Mouse (Mus musculus): ENCODE data around the gene Rap2a.

Gene Rap2a

DNA sequence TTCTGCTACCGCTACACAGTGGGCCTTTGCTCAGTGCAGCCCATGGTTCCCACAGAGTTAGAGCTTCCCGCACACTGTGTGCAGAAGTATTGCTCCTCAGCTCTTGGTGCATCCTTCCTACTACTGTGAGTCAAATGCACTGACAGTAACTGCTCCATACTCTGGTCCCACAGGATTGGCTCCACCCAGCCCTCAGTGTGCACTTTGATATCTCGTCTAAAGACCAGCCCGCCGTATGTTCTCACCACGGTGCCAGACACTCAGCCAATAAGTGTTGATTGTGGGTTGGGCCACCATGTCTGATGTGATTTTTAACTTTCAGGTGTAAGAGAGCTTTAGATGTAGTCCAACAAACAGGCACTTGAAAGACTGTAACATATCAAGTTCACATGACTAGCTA, 21.4 kb downstream of the Rap2a start:
- no peak for DNase-seq (ENCODE audit: low read depth, low spot score)

DNA sequence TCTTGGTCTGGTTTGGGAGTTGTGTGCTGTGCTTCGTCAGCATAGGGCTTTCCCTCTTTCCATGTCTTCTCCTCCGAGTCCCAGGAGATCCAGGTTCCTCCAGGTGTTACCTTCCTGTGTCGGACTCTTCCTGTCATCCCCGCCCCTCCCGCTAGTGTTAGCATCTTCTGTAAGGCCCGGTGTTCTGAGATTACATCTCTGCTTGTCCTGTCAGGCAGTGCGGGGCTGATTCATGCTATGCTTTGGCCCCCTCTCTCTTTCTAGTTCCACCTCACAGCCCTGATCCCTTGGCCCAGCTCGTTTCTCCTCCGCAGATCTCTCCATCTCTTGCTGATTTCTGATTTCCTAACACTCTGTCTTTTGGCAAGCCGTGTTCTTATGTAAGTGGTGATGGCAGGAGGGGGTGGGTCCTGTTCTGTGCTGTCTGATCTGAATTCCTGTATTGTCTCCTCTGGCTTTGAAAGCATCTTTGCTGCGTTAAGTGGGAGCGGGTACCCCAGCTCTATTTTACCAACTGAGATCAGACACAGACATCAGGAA, 21.8 kb downstream of the Rap2a start:
- peak; percentile 30 for DNase-seq (ENCODE audit: low read depth, low spot score)

GRCm38 (mm10) chr14:120500791-120501190, 22.5 kb downstream of the Rap2a start:
- no peak for DNase-seq (ENCODE audit: low read depth, low spot score)

- DNase-seq (ENCODE audit: low read depth, low spot score): no peak
Measured at GRCm38 (mm10) chr14:120503641-120504040, 25.4 kb downstream of the Rap2a start.

- DNase-seq (ENCODE audit: low read depth, low spot score): no peak
Measured at GRCm38 (mm10) chr14:120504423-120504822, 26.2 kb downstream of the Rap2a start.

GRCm38 (mm10) chr14:120504928-120505461, 26.8 kb downstream of the Rap2a start:
- DNase-seq (ENCODE audit: low read depth, low spot score): no peak

DNA sequence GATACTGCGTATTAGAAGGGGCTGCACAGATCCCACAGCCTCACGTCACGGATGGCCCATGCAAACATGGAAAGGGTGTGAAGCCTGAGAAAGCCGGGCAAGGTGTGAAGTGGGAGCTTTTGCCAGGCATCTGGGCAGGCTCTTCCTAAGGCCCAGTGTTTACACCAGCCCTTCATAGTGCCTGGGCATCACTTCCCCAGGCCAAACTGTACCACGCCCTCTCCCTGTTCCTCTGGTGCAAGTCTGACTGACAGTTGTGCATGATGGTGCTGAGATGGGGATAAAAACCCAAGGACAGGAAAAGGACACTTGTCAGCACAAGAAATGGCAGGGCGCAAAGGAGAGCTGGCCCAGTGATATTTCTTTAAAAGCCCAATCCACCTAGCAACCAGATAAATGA, 27.7 kb downstream of the Rap2a start:
- DNase-seq (ENCODE audit: low read depth, low spot score): no peak

GRCm38 (mm10) chr14:120507516-120507915, 29.3 kb downstream of the Rap2a start:
- no peak for DNase-seq (ENCODE audit: low read depth, low spot score)

DNA sequence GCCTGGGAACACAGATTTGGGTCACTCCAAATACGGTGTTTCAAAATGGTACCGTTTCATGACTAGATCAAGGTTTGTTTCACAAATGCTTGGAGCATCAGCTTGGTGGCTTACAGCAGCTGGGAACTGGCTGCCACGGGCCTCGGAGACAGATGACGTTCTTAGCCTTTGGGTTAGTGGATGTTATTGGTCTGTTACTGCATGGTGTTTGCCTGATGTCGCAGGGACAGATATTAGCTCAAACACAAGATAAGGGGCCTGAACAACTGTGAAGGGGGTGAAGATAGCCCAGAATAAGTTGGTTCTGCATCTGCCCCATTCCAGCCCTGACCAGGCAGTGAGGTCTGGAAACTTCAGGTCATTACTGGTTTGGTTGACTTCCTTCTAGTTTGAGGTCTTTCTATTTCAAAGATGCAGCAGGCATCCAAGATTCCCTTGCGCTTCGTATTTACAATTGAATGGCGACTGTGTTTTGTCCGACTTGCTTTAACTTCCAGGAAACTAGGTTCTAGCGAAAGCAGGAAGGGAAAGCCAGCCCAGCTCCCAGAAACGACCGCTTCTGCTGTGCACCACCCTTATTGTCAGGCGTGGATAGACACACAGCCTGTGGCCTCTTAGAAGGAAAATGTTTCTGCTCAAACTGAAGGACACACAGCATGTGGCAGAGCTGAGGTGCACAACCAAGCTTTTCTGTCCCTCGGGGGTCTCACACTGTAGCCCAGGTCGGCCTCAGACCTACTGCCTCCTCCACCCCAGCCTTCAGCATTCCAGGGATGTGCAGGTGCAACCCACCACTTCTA, 30.5 kb downstream of the Rap2a start:
- no peak for DNase-seq (ENCODE audit: low read depth, low spot score)

- DNase-seq (ENCODE audit: low read depth, low spot score): no peak
Measured at GRCm38 (mm10) chr14:120509366-120509640, 31.1 kb downstream of the Rap2a start.

DNA sequence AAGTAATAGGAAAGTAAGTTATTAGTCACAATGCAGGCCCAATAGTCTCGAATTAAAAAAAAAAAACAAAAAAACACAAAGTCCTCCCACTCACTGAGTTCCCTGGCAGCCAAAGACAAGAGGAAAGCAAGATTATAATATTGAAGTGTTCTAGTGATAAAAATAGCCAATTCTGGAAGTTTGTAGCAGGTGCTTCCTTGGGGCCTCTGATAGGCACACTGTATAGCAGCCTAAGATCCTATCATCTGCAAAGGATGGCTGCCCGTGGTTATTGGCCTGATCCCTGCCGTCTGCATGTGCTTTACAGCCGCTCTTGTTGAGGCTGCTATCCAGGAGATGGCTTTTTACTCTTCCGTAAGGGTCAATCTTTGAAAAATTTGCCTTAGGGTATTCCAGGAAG, 33.6 kb downstream of the Rap2a start:
- no peak for DNase-seq (ENCODE audit: low read depth, low spot score)

DNA sequence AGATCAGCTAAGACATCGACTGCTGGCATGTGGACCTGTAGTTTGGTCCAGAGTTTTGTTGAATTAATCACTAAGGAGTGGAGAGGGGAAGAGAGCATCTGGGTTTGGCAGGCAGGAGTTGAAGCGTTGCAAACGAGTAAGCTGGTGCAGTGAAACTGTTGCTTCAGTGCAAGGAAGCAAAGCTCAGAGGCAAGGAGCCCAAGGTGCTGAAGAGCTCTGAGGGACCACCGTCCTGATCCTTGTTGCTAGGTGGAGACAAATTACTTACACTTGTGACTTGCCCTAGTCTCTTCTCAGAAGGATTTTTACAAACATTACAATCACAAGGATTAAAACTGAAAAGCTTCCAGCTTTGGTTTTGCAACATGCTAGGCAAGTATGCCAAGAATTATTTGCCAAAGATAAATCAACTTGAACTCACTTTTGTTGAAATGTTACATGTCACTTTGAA, 36.6 kb downstream of the Rap2a start:
- peak; percentile 70 for DNase-seq (ENCODE audit: low read depth, low spot score)

DNA sequence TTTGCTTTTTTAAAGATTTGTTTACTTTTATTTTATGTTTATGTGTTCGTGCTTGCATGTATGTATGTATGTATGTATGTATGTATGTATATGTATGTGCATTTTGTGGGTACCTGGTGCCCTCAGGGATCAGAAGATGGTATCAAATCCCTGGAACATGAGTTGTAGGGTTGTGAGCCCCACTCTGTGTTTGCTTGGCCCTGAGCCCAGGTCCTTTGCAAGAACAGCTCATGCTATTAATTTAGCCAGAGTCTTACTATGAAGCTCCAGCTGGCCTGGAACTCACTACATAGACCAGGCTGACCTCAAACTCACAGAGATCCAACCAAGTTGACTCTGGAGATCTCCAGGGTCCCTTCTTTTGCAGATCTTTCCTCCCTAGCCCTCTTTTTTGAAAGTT, 37.1 kb downstream of the Rap2a start:
- peak; percentile 77 for DNase-seq (ENCODE audit: low read depth, low spot score)

DNA sequence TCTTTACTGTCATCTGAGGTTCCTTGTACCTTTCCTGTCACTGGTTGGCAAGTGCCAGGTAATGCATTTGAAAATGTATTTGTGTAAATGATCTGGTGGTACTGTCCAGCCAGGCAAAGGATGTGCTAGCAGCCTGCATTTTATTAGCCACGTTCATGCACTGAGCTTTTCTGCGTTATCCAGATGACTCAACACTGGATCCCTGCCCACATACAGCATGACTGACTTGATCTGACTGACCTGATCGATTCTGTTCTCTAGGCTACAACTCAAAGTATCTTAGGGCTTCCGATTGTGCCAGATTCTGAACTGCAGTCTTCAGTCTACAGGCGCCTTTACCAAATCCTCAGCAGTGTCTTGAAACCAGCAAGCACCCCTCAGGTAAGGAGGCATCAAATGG, 40.5 kb downstream of the Rap2a start:
- no peak for DNase-seq (ENCODE audit: low read depth, low spot score)

GRCm38 (mm10) chr14:120519921-120520320, 41.7 kb downstream of the Rap2a start:
- no peak for DNase-seq (ENCODE audit: low read depth, low spot score)

DNA sequence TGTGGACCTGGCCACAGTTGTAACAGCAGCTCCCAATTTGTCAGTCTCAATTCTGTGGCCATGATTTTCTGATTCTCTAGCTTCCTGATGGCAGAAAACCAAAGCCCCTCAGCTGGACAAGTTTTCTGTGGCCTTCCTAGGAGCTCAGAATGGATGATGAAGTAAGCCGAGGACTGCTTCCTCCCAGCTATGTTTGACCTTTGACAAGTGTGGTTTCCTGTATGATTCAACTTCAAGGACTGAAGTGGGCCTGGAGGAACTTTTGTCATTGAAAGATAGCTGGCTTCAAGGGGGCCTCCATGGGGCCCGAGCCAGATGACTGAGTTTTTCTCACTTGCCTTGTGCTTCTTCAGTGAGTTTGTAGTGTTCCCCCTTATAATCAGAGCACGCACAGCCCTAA, 42.6 kb downstream of the Rap2a start:
- no peak for DNase-seq (ENCODE audit: low read depth, low spot score)

DNA sequence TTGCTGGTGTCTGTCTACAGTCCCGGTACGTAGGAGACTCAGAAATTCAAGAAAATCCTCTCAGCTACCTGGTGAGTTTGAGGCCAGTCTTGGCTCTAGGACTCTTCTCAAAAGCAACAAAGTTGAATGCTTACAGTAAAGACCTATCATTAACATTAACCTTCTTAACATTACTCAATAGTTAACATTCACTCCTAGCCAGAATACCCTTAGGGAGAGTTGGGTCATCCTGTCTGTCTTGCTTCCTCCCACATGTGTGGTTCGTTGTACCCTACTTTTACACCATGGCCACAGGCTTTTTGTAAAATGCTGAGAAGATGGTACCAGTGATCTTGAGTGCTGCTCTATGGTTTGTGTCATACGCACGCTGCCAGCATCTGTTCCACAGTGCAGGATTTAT, 45.1 kb downstream of the Rap2a start:
- no peak for DNase-seq (ENCODE audit: low read depth, low spot score)

DNA sequence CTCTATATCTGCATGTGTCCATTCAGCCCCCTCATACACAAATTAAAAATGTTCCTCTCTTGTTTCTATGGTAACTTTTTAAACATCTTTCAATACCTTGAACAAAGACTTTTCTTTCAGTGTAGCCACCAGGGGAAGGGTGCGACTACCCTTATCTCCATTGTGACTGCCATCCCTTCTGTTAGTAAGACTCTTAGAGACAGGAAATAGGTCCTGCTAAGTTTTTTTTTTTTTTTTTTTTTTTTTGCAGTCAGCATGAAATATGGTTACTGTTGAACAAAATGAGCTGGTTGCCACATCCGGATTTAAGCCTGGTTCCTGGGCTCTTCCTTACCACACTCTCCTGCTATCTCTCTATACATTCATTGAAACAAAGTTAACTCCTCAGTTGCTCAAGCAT, 47.4 kb downstream of the Rap2a start:
- DNase-seq (ENCODE audit: low read depth, low spot score): no peak

DNA sequence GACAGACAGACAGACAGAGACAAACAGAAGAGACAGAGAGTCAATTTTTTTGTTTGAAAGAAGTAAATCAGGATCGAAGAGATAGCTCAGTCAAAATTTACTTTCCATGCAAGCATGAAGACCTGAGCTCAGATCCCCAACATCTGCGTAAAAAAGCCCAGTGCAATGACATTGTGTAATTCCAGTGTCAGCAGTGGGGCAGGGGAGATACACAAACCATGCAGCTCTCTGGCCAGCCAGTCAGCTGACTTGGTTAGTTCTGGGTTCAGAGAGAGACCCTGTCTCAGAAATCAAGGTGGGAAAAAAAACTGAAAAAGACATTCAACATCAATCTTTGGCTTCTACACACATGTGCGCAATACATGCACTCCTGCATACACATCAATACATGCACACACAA, 55.1 kb downstream of the Rap2a start:
- DNase-seq (ENCODE audit: low read depth, low spot score): no peak

DNA sequence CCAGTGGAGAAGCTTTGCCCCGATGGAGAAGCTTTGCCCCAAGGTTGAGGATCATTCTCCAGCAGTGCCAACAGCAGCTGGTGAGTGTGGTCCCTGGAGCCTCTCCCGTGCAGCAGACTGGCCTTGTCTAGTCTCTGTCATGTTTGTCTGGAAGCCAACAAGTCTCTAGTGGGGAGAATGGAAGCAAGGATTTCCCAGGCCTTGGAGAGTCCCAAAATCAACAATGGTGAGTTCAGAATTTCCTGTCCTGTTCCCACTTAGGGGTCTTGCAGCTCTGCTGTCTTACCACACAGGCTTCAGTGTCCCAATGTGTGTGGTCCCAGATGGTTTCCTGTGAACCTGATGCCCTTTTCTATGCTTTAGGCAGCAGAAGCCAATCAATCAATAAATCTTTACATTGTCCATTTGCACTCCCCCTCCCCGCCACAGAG, 56.6 kb downstream of the Rap2a start:
- DNase-seq (ENCODE audit: low read depth, low spot score): no peak

DNA sequence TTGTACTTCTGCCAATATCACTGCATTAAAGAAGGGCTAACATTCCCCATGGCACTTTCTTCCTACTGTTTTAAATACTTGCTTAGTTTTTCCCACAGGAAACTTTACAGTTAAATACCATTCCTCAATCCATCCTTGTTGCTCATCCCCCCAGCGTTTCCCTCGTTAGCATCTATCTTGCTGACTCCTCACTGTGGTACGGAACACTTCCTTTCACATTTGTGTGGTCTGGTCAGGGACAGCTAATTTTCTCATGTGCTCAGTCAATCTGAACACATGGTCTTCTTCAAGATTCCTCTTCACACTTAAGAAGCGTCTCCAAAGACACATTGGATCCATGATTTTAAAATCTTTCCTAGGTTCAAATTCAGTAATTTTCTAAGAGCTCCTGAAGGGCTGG, 57.2 kb downstream of the Rap2a start:
- no peak for DNase-seq (ENCODE audit: low read depth, low spot score)

DNA sequence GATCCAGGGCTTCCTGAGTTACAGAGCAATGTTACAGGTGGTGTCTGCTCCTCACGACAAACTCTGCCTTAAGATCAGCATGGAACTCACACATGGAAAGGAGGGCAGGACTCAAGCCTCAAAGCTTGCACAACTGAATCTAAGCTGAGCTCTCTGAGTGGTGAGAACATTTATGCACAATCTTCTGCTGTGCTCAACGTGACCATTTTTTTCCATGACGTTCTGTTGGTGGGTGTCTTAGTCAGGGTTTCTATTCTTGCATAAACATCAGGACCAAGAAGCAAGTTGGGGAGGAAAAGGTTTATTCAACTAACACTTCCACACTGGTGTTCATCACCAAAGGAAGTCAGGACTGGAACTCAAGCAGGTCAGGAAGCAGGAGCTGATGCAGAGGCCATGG, 57.7 kb downstream of the Rap2a start:
- no peak for DNase-seq (ENCODE audit: low read depth, low spot score)

DNA sequence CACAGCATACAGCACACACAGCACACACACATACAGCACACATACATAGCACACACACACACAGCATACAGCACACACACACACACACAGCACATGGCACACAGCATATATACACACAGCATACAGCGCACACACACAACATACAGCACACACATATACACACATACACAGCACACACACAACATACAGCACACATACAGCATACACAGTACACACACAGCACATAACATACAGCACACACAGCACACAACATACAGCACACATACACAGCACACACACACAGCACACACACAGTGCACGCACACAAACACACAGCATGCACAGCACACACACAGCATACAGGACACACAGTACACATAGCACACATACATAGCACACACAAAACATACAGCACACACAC, 60.9 kb downstream of the Rap2a start:
- DNase-seq (ENCODE audit: low read depth, low spot score): no peak

- DNase-seq (ENCODE audit: low read depth, low spot score): no peak
Measured at GRCm38 (mm10) chr14:120539626-120540025, 61.4 kb downstream of the Rap2a start.

Measured in skeletal muscle tissue, adult 2 months (tissue).